Mouse (Mus musculus) cerebellum, adult 11-12 months (tissue): ENCODE results near the gene Fsd1l.
A peak's percentile ranks its signal among the peaks of the same experiment; 100 is the strongest.
"Not testable (repeated sequence)": the region's sequence is repeated elsewhere in the genome, so short reads cannot be mapped to it uniquely, and the experiment has no call there.

Experiments
- DNase-seq: peaks from one replicate; pipeline ENCODE4 v3.0.0; 2022

Fsd1l gene

DNA sequence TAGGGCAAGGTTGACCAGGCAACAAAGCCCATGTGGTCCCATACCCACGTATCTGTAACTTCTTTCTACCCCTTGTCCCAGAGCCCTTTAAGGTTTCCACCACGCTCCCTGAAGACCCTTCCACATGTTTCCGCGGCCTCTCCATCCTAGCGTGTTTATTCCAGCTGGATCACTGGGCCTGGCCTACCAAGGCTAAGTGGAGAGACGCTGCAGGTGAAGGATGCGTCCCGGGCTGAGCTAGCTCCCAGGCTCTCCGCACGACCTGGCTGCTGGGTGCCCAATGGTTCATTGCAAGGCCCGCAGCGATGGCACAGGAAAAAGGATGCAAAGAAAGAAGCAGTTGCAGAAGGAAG, 332 bp upstream of the Fsd1l start:
- no peak for DNase-seq

- DNase-seq: no peak
Measured at GRCm38 (mm10) chr4:53632011-53632349, 709 bp downstream of the Fsd1l start.

GRCm38 (mm10) chr4:53635336-53635735, 4.1 kb downstream of the Fsd1l start:
- DNase-seq: no peak

DNA sequence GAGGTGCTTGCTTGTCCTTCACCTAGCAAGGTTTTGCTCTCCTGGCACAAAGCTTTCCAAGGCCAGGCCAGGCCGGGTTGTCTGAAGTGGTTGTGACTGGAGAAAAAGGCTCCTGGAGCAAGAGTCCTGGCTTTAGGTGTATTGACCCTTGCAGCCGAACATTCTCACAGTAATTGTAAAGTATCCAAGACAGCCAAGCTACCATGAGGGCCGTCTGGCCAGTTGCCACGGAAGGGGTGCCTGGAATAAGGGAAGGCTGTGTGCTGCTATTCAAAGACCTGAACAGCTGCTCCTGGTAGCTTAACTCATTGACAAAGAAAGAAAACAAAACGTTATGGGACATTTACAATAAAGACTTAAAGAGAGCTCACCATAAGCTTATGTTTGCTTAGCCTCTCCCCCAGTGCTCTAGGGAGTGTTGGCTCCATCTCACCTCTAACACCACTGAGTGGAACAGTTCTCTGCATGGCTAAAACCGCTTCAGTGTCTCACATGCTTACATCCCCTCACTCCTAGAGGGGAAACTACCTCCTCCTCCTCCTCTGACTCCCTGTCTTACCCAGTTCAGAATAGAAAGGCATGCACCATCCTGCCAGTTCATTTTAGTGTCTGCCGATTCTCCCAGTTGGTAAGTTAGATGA, 6.1 kb downstream of the Fsd1l start:
- DNase-seq: no peak

GRCm38 (mm10) chr4:53638549-53639123, 7.4 kb downstream of the Fsd1l start:
- DNase-seq: no peak

DNA sequence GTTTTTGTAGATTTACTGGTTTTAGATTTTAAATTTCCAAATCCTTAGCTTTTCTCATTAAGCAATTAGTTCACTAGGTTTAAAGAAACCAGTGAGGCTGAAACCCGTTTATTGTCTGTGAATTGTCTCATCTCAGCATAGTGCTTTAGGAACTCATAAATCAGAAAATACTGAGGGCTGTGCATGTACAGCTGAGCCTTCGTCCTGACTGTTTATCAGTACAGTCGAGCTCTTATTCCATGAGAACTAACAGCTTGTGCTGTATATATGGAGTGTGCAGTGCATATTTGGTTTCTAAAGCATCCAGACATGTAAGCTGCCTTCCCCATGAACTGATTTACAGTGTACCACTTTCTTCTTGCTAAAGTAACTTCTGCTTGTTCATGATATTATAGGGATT, 26.8 kb downstream of the Fsd1l start:
- no peak for DNase-seq

GRCm38 (mm10) chr4:53660711-53661110, 29.4 kb downstream of the Fsd1l start:
- no peak for DNase-seq

DNA sequence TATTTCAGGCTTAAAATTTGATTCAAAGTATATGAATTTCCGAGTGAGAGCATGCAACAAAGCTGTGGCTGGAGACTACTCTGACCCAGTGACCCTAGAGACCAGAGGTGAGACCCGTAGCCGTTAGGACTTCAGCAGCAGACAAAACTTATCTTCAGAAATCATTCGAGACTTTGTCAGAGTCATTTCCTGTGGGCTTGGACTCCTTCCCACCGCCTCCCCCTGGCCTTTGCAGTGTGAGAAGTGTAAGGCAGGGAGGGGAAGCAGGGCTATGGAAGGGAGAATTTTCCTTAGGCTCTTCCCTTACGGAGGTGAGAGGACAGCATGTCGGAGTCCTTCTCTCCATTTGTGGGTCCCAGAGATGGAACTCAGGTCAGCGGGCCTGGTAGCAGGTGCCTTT, 50.8 kb downstream of the Fsd1l start:
- no peak for DNase-seq

- no peak for DNase-seq
Measured at GRCm38 (mm10) chr4:53688965-53689364, 57.7 kb downstream of the Fsd1l start.

- DNase-seq: peak; percentile 43
Measured at GRCm38 (mm10) chr4:53691418-53691817, 60.1 kb downstream of the Fsd1l start.

DNA sequence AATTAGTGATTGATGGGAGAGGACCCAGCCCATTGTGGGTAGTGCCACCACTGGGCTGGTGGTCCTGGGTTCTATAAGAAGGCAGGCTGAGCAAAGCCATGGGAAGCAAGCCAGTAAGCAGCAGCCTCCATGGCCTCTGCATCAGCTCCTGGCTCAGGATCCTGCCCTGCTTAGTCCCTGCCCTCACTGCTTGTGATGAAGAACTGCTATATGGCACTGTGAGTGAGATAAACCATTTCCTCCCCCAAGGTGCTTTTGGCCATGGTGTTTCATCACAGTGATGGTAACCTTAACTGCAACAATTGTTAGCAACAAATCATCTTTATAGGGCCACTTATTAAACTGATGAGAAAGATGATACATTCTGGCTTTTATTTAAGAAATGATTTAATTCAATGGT, 77.9 kb downstream of the Fsd1l start:
- DNase-seq: not testable (repeated sequence)

DNA sequence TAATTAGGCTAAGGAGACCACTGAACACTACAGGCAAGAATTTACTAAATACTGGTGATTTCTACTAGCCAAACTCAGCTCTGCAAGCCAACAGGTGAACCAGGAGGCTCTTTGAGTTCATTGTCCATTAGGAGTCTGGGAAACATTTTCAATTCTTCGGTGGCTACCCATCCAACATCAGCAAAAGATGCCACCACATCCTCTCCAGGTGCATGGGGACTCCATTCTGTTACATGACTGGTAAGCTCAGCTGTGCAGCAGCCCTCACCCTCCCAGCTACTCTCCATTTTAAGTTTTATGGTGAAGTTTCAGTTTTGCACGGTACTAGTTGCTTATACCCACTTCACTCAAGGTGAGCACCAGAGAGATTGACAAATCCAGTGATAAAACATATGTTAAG, 78.8 kb downstream of the Fsd1l start:
- no peak for DNase-seq

GRCm38 (mm10) chr4:53710555-53711328, 79.5 kb downstream of the Fsd1l start:
- DNase-seq: no peak

GRCm38 (mm10) chr4:53713704-53714050, 82.4 kb downstream of the Fsd1l start, which contains the start of gene Fktn:
TSS of gene Fktn (plus strand) at chr4:53713998.
- no peak for DNase-seq

- peak; percentile 91 for DNase-seq
Measured at GRCm38 (mm10) chr4:53714051-53714814, 83.0 kb downstream of the Fsd1l start.

DNA sequence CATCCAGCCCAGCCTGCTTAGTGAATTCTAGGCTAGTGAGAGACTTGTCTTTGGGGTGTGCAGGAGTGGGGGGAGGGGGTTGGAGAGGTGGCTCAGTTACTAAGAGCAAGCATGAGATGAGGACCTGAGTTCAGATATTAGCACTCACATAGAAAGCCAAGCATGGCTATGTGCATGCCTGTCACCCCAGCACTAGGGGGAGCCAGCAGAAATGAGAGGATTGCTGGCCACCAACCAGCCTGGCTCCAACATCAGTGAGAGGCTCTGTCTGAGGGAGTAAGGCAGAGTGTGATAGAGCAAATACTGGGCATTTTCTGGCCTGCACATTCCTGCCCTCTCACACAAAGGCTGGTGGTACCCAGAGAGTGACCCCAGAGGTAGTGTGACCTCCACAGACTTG, 84.7 kb downstream of the Fsd1l start:
- no peak for DNase-seq

DNA sequence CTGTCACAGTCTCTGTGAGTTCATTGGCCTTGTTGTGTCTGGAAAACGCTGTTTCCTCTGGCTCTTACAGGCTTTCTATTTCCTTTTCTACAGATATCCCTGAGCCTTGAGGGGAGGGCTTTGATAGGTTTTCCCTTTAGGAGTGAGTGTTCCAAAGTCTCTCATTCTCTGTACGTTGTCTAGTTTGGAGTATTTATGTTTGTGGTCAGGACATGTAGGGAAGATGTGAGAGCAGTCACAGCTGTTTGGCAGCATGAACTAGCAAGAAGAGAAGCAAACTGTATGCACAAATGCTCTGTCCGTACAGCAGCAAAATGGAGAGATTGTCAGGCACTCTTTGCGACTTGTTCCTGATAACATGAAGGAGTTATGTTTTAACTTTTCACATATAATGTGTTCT, 86.3 kb downstream of the Fsd1l start:
- DNase-seq: no peak

GRCm38 (mm10) chr4:53718261-53718660, 87.0 kb downstream of the Fsd1l start:
- DNase-seq: no peak

DNA sequence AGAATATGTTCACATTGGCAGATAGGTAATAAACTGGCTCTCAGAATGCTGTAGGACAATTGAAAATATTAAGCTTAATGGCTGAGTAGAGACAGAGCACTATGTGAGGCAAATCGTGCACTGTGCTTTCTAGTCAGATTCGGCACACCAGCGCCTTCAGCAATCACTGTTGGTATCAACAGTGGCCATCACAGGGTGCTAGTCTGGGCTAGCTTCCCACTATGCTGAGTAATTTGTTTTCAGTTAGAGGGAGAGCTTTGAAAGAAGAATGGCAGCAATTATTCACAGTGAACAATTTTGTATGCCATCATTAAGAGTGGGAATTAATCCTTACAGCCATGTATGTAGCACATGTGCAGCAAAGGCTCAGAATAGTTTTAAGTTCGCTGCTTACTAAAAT, 91.2 kb downstream of the Fsd1l start:
- no peak for DNase-seq

DNA sequence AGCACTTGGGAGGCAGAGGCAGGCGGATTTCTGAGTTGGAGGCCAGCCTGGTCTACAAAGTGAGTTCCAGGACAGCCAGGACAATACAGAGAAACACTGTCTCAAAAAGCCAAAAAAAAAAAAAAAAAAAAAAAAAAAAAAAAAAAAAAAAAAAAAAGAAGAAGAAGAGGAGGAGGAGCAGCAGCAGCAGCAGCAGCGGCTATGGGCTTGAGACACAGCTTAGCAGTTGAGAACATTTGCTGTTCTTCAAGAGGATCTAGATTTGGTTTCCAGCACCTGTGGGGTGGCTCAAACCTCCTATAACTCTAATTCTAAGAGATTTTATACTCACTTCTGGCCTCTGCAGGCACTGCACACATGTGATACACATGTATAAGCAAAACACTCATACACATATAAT, 94.8 kb downstream of the Fsd1l start:
- not testable (repeated sequence) for DNase-seq

GRCm38 (mm10) chr4:53728121-53728520, 96.8 kb downstream of the Fsd1l start:
- DNase-seq: no peak

DNA sequence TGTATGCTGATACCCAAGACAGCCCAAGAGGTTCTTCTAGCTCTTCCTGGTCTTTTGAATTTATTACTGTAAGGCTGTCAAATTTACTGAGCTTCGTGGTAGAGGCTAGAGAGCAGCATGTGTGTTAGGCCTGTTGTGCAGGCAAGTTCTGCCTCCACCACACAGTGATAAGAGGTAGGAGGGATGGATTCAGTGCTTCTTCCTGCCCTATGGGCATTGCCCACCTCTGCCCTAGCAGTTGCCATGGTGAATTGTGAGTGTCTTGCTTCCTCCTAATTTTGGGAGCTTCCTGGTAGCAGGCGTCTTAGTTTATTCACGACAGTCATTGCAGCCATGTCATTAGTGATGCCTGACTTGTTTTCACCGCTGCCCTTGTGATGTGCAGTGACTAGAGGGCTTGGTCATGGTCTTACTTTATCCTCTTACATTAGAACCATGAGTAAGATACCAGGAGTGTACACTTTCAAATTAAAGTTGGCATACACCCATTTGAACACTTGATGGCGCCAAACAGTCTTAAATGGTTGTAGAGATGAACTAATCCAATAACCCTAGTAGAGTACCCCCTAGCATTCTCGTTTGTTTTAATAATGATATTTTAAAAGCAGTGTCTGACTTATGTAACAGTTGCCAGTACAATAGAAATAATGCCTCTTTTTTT, 107.8 kb downstream of the Fsd1l start:
- DNase-seq: no peak

DNA sequence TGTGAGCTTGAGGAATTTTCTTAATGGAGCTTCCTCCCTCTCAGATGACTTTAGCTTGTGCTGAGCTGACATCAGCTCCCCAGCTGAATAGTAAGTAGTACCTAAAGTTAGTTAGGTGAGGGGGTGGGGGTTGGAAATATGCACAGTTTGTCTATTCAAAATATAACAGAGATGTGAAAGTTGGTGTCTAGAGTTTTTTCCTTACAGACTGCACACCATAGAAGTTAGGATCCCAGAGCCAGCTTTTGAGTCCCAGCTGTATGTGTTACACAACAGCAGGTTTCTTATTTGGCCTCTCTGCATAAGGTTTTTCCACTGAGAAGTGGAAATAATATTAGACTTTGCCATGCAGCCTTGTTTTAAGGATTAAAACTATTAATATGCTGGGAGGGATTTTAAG, 118.6 kb downstream of the Fsd1l start:
- no peak for DNase-seq
